Mouse (Mus musculus): ENCODE results near the gene Lgr5.

Gene Lgr5

DNA sequence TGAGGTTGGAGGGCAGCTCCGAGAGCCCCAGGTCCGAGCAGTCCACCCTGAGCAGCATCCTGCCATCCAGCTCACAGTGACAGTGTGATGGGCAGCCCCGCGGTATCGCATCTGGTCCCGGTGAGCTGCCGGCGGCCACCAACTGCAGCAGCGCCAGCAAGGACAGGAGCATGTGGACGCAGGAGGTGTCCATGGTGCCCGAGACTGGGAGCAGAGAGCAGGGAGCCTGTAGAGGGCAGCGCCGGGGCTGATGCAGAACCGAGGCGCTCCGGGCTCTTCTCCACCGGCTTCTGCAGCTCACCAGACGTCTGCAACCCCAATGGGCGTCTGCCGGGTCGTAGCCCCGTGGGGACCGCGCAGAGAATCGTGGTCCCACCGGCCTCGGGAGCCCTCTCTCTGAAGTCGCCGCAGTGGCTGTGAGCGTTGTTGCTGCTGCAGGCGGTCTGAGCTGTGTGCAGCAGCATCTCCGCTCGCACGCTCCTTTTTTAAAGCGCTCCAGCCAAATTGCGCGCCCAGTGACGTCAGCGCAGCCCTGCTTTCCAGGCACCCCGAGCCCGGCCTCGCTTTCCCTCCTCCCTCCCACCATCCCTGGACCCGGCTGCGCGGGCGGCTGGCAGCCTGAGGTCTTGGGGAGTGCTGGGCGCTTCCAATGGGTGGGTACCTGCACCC is at the start of gene Lgr5:
Lgr5 (minus strand) TSS at position 480 of the 669 bp plus-strand sequence.
- in situ Hi-C loops (cut with MboI, MseI), result loop anchor here in 1 of 2 experiments (25.0 kb wide), 1 partner anchor 1425 kb away; no protein-coding TSS in a partner anchor

- in situ Hi-C loops (cut with MboI, MseI), result no loop called here
Measured at GRCm38 (mm10) chr10:115626678-115627077, 39.1 kb upstream of the Lgr5 start.

- in situ Hi-C loops (cut with MboI, MseI), result no loop called here
Measured at GRCm38 (mm10) chr10:115624957-115625356, 37.4 kb upstream of the Lgr5 start.

DNA sequence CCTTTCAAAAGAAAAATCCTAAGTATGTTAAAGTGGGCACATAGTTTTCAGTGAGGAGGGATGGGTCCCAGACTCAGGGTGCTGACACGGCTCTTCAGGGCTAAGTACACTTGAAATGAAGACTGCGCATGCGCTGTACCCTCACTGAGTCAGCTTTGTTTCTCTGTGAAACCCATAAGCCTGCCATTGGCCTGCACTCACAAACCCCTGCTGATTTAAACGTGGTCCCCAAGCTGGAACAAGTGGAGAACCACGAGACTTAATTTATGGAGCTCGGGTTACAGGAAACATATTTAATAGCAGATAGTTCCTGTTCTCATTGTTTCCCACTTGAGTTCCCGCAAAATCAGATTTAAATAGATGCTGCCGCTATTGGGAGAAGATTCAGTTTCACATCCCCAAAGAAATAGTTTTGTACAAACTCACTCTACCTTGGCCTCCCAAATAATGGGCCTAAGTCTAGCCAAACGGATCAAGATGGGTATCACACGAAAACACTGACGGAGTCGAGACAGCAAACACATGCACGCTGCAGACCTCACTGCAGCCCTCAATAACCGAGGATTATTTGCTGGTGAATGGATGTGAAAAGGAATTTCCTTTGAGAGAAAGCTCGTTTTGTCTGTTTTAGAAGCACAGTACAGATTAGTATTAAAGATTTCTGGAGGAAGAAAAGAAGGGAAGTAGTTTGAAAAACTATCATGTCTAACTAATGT is 36.5 kb upstream of the Lgr5 start:
- in situ Hi-C loops (cut with MboI, MseI), result no loop called here

GRCm38 (mm10) chr10:115623481-115623880 is 35.9 kb upstream of the Lgr5 start:
- in situ Hi-C loops (cut with MboI, MseI), result no loop called here

DNA sequence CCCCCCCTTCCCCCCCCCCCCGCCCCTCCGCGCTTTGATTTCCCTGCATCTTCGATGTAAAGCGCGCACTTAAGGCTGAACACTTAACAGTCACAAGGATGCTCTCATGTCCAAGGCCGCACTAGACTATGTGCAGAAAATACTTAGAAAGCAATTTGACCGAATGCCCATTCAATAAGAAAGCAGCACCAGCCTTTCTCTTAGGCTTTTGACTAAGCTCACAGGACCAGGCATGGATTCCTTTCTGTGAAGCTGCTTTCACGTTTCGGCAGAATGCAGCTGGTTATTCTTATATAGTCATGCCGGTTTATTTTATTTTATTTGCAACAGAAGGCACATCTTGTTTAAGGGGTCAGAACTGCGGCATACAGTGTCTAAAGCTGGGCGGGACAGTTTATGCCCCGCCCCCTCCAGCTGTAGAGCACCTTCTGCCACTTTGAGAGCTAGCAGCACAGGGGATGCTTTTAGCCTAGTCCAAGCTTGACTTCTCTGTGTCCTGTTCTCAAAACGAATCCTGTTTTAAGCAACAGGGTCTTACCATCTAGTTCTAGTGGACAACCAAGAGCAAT is 30.8 kb upstream of the Lgr5 start:
- in situ Hi-C loops (cut with MboI, MseI), result loop anchor here (5.0 to 10.0 kb wide), 3 partner anchors 174 to 294 kb away; no protein-coding TSS in a partner anchor

GRCm38 (mm10) chr10:115617456-115618287 is 30.1 kb upstream of the Lgr5 start:
- in situ Hi-C loops (cut with MboI, MseI), result loop anchor here (5.0 to 10.0 kb wide), 3 partner anchors 173 to 293 kb away; no protein-coding TSS in a partner anchor

DNA sequence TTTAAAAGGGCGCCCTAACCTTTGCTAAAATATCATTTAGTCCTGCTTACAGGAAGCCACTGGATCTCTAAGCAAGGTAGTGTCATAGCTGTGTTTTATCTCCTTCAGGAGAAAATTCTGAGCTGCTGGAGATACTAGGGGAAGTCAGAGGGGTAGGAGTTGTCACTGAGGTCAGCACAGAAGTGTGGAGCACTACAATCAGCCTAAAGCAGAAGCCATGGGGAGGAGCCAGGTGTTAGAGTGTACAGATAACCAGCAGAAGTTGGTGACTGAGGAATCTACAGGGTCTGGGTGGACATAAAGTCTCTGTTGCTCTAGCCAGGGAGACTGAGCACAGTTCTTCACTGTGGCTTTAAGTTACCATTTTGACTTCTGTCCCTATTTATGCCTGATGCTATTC is 8.2 kb upstream of the Lgr5 start:
- in situ Hi-C loops (cut with MboI, MseI), result loop anchor here in 1 of 2 experiments (25.0 kb wide), 1 partner anchor 1417 kb away; no protein-coding TSS in a partner anchor

DNA sequence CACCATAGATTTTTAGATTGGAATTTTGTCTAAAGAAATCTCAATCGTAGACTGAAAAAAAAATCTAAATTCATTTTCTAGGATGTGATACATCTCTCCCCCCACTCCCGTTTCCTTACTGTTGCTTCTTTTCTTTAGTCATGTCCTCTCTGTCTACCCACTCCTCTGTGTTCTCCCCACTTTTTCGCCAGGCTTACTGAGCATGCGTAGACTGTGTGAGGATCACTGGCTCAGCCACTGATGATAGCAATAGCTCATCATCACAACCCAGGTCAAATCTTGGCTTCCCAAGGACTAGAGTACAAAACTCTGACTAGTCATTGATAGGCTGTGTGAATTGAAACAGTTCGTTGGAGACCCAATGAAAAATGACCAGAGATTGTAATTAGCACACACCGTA is 6.1 kb upstream of the Lgr5 start:
- in situ Hi-C loops (cut with MboI, MseI), result loop anchor here in 1 of 2 experiments (25.0 kb wide), 1 partner anchor 1419 kb away; no protein-coding TSS in a partner anchor

DNA sequence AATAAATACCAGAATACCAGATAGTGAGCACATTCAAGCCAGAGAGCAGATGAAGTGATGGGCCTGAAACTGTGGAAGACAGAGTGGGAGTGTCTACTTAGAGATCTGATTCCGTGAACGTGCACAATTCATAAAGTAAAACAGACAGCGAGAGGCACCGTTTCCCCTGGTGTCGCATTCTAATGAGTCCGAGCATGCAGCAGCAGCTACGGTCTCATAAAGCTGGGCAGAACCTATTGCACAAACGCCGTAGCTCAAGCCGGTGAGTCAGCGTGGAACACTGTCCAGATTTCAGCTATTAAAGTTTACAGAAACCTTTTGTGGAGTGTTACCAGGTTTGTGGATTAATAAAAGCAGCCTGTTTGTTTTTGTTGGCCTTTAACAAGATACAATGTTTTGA is 5.6 kb upstream of the Lgr5 start:
- in situ Hi-C loops (cut with MboI, MseI), result loop anchor here in 1 of 2 experiments (25.0 kb wide), 1 partner anchor 1419 kb away; no protein-coding TSS in a partner anchor

- in situ Hi-C loops (cut with MboI, MseI), result loop anchor here in 1 of 2 experiments (25.0 kb wide), 1 partner anchor 1424 kb away; no protein-coding TSS in a partner anchor
Measured at GRCm38 (mm10) chr10:115587979-115588378, 399 bp upstream of the Lgr5 start.

- in situ Hi-C loops (cut with MboI, MseI), result loop anchor here in 1 of 2 experiments (25.0 kb wide), 1 partner anchor 1426 kb away; no protein-coding TSS in a partner anchor
Measured at GRCm38 (mm10) chr10:115586246-115587231, 1.0 kb downstream of the Lgr5 start.

DNA sequence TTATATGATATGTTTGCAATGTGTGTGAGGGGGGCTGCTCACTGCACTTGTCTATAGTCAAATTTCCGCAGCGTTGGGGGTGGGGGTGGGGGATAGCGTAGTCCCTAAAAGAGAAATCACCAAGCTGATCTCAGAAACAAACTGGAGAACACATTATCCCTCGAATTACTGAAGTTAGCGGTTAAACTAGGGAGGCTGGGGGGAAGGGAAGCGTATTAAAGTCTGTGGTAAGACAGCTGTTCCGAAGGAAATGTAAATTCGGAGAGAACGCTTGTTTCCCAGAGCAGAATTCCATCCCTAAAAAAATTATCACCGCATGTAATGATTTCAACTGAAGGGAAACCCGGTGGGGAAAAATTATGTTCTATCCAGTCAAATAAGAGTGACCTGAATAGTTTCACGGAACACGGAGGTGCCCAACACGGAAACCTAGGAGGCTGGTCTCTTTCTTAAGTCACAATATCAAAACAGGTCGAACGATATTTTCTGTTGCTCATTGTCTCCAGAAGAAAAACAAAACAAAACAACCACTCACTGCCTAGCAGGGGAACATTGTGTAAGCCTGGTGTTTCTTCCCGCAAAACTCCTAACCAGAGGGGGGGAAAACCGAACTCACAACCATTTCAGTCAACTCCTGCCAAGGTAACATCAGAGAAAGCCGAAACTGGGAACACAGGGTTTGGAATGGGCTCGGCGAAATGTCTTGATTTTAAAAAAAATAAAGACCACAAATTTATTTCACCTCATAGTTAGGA is 1.9 kb downstream of the Lgr5 start:
- in situ Hi-C loops (cut with MboI, MseI), result loop anchor here in 1 of 2 experiments (25.0 kb wide), 1 partner anchor 1427 kb away; no protein-coding TSS in a partner anchor

DNA sequence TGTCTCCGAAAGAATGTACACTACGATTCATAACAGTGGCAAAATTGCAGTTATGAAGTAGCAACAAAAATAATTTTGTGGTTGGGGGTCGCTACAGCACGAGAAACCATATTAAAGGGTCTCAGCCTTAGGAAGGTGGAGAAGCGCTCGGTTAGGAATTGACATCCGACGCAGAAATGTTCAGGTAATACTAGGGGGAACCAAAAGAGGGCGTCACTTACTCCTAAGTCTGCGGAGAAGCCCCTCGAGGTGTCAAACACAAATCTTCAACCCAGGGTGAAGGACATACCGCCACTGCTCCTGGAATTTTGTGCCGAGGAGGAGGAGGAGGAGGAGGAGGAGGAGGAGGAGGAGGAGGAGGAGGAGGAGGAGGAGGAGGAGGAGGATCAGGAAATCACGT is 2.9 kb downstream of the Lgr5 start:
- in situ Hi-C loops (cut with MboI, MseI), result loop anchor here (5.0 to 25.0 kb wide), 2 partner anchors 107 to 1428 kb away; no protein-coding TSS in a partner anchor

- in situ Hi-C loops (cut with MboI, MseI), result loop anchor here (5.0 to 25.0 kb wide), 2 partner anchors 106 to 1429 kb away; no protein-coding TSS in a partner anchor
Measured at GRCm38 (mm10) chr10:115583071-115583470, 4.5 kb downstream of the Lgr5 start.

DNA sequence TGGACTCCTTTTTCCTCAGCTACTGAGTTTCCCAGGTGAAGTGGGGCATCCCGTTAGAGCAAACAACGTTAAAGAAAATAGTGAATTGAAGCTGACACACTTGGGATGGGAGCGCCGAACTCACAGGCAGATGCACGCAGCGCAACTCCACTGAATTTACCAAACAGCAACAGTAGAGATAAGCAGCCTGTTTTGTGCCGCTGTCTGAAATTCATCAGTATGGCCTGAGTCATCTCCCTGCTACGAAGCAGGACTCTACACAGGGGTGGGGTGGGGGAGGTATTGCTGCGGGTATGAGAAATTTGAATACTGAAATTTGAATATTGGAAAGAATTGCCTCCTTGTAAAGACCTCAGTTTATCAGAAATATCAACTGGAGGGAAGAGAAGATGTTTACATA is 5.6 kb downstream of the Lgr5 start:
- in situ Hi-C loops (cut with MboI, MseI), result loop anchor here (5.0 to 25.0 kb wide), 2 partner anchors 105 to 1430 kb away; no protein-coding TSS in a partner anchor

DNA sequence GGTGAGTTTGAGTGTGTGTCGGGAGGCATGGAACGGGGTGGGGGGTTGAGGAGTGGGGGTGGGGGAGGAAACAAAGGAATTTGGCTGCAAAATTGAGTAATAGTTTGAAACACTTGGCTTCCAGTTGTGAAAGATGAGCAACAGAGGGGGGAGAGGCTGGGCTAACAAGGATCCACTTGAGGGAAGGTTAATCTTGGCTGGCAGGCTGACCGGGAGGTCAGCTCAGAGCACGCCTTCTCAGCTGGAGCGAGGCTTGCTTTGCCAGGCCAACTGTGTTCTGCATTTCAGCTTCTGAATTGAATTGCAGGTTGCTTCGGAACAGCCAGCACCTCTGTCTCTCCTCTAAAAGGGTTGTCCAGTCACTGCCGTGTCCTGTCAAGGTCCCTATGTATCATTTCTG is 8.1 kb downstream of the Lgr5 start:
- in situ Hi-C loops (cut with MboI, MseI), result loop anchor here in 1 of 2 experiments (25.0 kb wide), 1 partner anchor 1433 kb away; no protein-coding TSS in a partner anchor

DNA sequence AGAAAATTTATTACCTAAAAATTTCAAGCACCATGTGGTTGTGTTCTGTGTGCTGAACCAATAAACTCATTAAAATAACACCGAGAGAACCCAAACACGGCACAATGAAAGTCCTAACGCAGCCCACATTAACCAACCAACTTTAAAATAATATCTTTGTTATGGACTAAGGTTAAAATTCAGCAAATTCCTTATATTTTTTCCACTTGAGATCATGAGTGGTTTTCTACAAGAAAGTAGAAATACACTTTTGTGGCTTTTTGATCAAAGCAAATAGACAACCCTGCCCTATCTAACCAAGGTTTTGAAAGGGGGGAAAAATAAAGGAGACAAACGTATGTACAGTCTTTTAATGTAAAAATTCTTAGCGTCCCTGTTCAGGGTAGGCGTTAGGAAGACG is 8.5 kb downstream of the Lgr5 start:
- in situ Hi-C loops (cut with MboI, MseI), result loop anchor here in 1 of 2 experiments (25.0 kb wide), 1 partner anchor 1433 kb away; no protein-coding TSS in a partner anchor
